ENCODE assay signal across 8 mouse cellular contexts in genomic region chr9:37543869-37544440, GRCm38 (mm10). TPM values are rescaled to one million over a fixed set of nuclear protein-coding genes. Genes with fewer than 3 reads are reported as not detected.
A peak's percentile ranks its signal among the peaks of the same experiment; 100 is the strongest.
DNase-seq lines count a peak whose midpoint lies in the region; ATAC-seq and TF ChIP-seq lines count a peak whose summit lies in the region.

No protein-coding gene starts in this region.

- peaks cover 27% of the 10 kb centered on the region for H3K27me3 ChIP-seq in forebrain, embryonic 14.5 days (replicated peaks; ENCODE audit: control insufficient read depth, insufficient read depth, low read length)
- H3K27me3 ChIP-seq in neural tube, embryonic 14.5 days (ENCODE audit: control insufficient read depth, insufficient read depth, low read length): peaks cover 16% of the 10 kb centered on the region

- ATAC-seq in forebrain, embryonic 14.5 days: peak; percentile 6; the same call in 1 of the 2 replicates
- ATAC-seq in neural tube, embryonic 14.5 days (ENCODE audit: low read depth): no peak

- peak overlapping the region; percentile 38; the same call in 1 of the 2 replicates for H3K4me3 ChIP-seq in left cerebral cortex, adult 2 months
- H3K4me3 ChIP-seq in forebrain, embryonic 14.5 days (ENCODE audit: low read depth, low read length): peak overlapping the region; percentile 24; the same call in 1 of the 2 replicates
- H3K4me3 ChIP-seq in neural tube, embryonic 14.5 days (ENCODE audit: low read depth, low read length): peak overlapping the region; percentile 11; the same call in 1 of the 2 replicates

- peaks cover 6% of the 10 kb centered on the region; the same call in 1 of the 2 replicates for H3K4me1 ChIP-seq in forebrain, embryonic 14.5 days (ENCODE audit: control insufficient read depth, insufficient read depth, low read length)
- peaks cover 4% of the 10 kb centered on the region; the same call in 1 of the 2 replicates for H3K4me1 ChIP-seq in neural tube, embryonic 14.5 days (ENCODE audit: control insufficient read depth, insufficient read depth, low read length)

- H3K27ac ChIP-seq in left cerebral cortex, adult 2 months: peak overlapping the region; percentile 71; the same call in 1 of the 2 replicates
- H3K27ac ChIP-seq in forebrain, embryonic 14.5 days (ENCODE audit: low read depth, low read length): no peak overlapping the region
- no peak overlapping the region for H3K27ac ChIP-seq in neural tube, embryonic 14.5 days (ENCODE audit: low read depth, low read length)

- no peak for DNase-seq in left cerebral cortex, adult 2 months (ENCODE audit: extremely low spot score in 1 of 2, low spot score in 2 of 2)
- no peak for DNase-seq in left cerebral cortex, adult 8-10 months (ENCODE audit: low spot score in 2 of 2)
- no peak for DNase-seq in forebrain, embryonic 14.5 days (ENCODE audit: low spot score)
- peak; percentile 13 to 45 for DNase-seq in kidney, postnatal 25 days
- DNase-seq in right cerebral cortex, postnatal 36 days (ENCODE audit: low spot score in 2 of 2): no peak
- no peak for DNase-seq in right cerebral cortex, adult 18-20 months
- no peak for DNase-seq in retina, postnatal 1 day

- no peak for TF ChIP-seq CTCF in left cerebral cortex, adult 2 months (IDR thresholded peaks at IDR 0.05)

- WGBS in forebrain, embryonic 14.5 days: 33% methylated on average over 12 of the region's 12 CpGs
- WGBS in neural tube, embryonic 14.5 days: 24% methylated on average over 12 of the region's 12 CpGs

- peak overlapping the region; percentile 56 for H3K4me2 ChIP-seq in forebrain, embryonic 14.5 days (ENCODE audit: low read length)
- H3K4me2 ChIP-seq in neural tube, embryonic 14.5 days (ENCODE audit: low read depth, low read length): peak overlapping the region; percentile 40

- H3K9ac ChIP-seq in forebrain, embryonic 14.5 days (ENCODE audit: low read length): no peak overlapping the region
- H3K9ac ChIP-seq in neural tube, embryonic 14.5 days (replicated peaks; ENCODE audit: low read depth, low read length): no peak overlapping the region

- intact Hi-C loops in left cerebral cortex, adult 2 months (cut with DNase I): loop anchor here (1.0 to 2.0 kb wide), 2 partner anchors 81 to 113 kb away; no protein-coding TSS in a partner anchor

- no peaks in the 10 kb centered on the region for H3K36me3 ChIP-seq in forebrain, embryonic 14.5 days (ENCODE audit: control insufficient read depth, insufficient read depth, low read length)
- H3K36me3 ChIP-seq in neural tube, embryonic 14.5 days (ENCODE audit: control insufficient read depth, insufficient read depth, low read length): no peaks in the 10 kb centered on the region

- H3K9me3 ChIP-seq in forebrain, embryonic 14.5 days (replicated peaks; ENCODE audit: control insufficient read depth, low read length): no peaks in the 10 kb centered on the region
- no peaks in the 10 kb centered on the region for H3K9me3 ChIP-seq in neural tube, embryonic 14.5 days (ENCODE audit: control insufficient read depth, low read length)

RNA-seq across cellular contexts. Expression of gene Vsig2, which starts 4.9 kb away (rescaled TPM):
- total RNA-seq in left cerebral cortex, adult 2 months (2021): 1 to 10 TPM; 4.1 to 4.5 TPM
- 1 to 10 TPM; 2.8 to 4.6 (median 3.8) TPM for total RNA-seq in left cerebral cortex, adult 8-10 months (2022)
- polyA plus RNA-seq in forebrain, embryonic 14.5 days (2014; fragmentation: Nextera tagmentation; extraction: Ambion mirVana): 0.82 TPM in 1 of 2 replicates, not detected in the other
- 0.76 and 1.1 TPM in 2 replicates for polyA plus RNA-seq in neural tube, embryonic 14.5 days (2014; fragmentation: Nextera tagmentation; extraction: Ambion mirVana)

RNA-seq across cellular contexts. Expression of gene Nrgn, which starts 8.7 kb away (rescaled TPM):
- total RNA-seq in left cerebral cortex, adult 2 months (2021): 1,000 to 10,000 TPM; 1,927 to 1,950 TPM
- 1,000 to 10,000 TPM; 1,419 to 1,602 (median 1,517) TPM for total RNA-seq in left cerebral cortex, adult 8-10 months (2022)
- 7.4 and 14.8 TPM in 2 replicates for polyA plus RNA-seq in forebrain, embryonic 14.5 days (2014; fragmentation: Nextera tagmentation; extraction: Ambion mirVana)
- 3.5 and 6.9 TPM in 2 replicates for polyA plus RNA-seq in neural tube, embryonic 14.5 days (2014; fragmentation: Nextera tagmentation; extraction: Ambion mirVana)

RNA-seq across cellular contexts. Expression of gene Siae, which starts 11.5 kb away (rescaled TPM):
- 10 to 100 TPM; 17.1 to 18.8 TPM for total RNA-seq in left cerebral cortex, adult 2 months (2021)
- total RNA-seq in left cerebral cortex, adult 8-10 months (2022): 10 to 100 TPM; 15.0 to 18.3 (median 16.8) TPM
- polyA plus RNA-seq in forebrain, embryonic 14.5 days (2014; fragmentation: Nextera tagmentation; extraction: Ambion mirVana): 8.5 and 10.5 TPM in 2 replicates
- 12.1 and 12.4 TPM in 2 replicates for polyA plus RNA-seq in neural tube, embryonic 14.5 days (2014; fragmentation: Nextera tagmentation; extraction: Ambion mirVana)

RNA-seq across cellular contexts. Expression of gene Esam, which starts 16.1 kb away (rescaled TPM):
- 10 to 100 TPM; 19.6 to 22.5 TPM for total RNA-seq in left cerebral cortex, adult 2 months (2021)
- total RNA-seq in left cerebral cortex, adult 8-10 months (2022): 10 to 100 TPM; 16.1 to 20.5 (median 16.6) TPM
- 32.9 and 44.0 TPM in 2 replicates for polyA plus RNA-seq in forebrain, embryonic 14.5 days (2014; fragmentation: Nextera tagmentation; extraction: Ambion mirVana)
- 24.0 and 42.5 TPM in 2 replicates for polyA plus RNA-seq in neural tube, embryonic 14.5 days (2014; fragmentation: Nextera tagmentation; extraction: Ambion mirVana)

RNA-seq across cellular contexts. Expression of gene Msantd2, which starts 54.8 kb away (rescaled TPM):
- total RNA-seq in left cerebral cortex, adult 2 months (2021): 10 to 100 TPM; 21.4 to 26.7 TPM
- 10 to 100 TPM; 19.8 to 24.6 (median 22.9) TPM for total RNA-seq in left cerebral cortex, adult 8-10 months (2022)
- polyA plus RNA-seq in forebrain, embryonic 14.5 days (2014; fragmentation: Nextera tagmentation; extraction: Ambion mirVana): 29.2 and 33.6 TPM in 2 replicates
- polyA plus RNA-seq in neural tube, embryonic 14.5 days (2014; fragmentation: Nextera tagmentation; extraction: Ambion mirVana): 36.2 and 39.5 TPM in 2 replicates

Comparison
In these comparisons a context has a peak if more than half of its experiments do, and no peak if none do; other contexts are left out.
1. DNase-seq: peak in kidney, postnatal 25 days (2 of 2); none in left cerebral cortex, adult 2 months (0 of 2), left cerebral cortex, adult 8-10 months (0 of 2), forebrain, embryonic 14.5 days (single experiment), right cerebral cortex, postnatal 36 days (0 of 2), right cerebral cortex, adult 18-20 months (single experiment) and retina, postnatal 1 day (single experiment).
2. Peak in every context shown above with its lines, with median percentiles within 50 percentile points of each other: H3K4me3 ChIP-seq.